Mouse (Mus musculus) lung, postnatal 10 days (tissue): ENCODE data around the gene Wdr13.

ENCODE experiments used
- DNase-seq: peaks from one replicate; pipeline ENCODE4 v3.0.0; 2021

The Wdr13 gene

DNA sequence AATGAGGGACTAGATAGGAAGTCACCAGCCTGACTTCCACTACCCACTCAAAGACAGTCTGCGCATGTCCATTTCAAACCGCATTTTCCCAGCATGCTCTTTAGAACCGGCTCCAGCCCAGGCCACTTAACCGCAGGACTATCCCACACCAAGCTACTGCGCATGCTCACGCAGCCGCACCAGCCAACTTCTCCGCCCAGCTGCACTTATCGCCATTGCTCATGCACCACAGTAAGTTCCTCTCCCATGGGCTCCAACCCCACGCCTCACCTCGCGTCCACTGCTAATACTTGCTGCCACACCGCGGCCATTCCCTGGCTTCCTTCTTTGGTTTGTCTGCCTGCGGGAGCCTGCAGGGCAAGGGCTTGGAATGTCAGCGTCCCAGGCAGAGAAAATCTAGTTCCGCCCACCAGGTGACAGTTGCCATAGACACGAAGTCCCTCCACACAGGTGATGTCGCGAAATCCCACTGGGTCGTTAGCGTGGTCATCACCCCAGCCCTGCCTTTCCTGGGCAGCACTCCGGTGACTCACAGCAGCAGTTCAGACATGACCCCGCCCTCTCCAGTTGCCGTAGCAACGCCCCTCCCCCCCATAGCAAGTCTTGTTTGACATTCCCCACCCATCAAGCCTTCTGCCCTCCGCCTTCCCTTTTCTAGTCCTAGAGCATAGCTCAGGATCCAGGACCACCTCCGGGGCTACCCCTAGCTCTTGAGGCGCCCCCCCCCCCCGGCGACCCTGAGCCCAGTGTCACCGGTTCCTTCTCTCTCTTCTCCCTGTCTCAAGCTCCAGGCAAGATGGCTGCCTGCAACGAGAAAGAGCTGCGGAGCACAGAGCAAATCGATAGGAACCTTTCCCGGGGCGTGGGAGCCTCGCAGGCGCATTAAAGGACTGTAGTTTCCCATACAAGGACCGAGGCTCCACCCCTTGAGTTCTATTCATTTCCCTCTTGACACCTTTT is at the start of gene Wdr13:
TSS of gene Wdr13 (minus strand) at position 876 of the 960 bp plus-strand sequence.
- DNase-seq, result peak; percentile 93

GRCm38 (mm10) chrX:8179646-8180045 is 47.0 kb upstream of the Wdr13 start:
- no peak for DNase-seq

DNA sequence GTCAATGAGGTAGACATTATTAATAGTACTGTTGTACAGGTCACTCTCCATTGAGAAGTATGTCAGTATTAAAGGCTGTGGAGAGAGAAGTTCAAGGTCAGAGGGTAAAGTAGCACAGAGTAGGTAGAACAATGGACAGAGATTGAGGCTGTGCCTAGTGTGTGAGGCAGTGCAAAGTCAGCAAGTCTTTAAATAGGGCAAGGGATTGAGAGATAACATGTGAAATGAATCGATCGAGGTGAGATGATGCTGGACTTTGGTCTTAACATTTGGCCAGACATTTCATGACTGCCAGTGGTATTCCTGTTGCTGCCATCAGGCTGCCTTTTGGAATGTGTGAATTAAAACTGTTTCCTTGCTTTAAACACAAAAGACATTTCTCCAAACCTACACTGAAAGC is 46.2 kb upstream of the Wdr13 start:
- no peak for DNase-seq

DNA sequence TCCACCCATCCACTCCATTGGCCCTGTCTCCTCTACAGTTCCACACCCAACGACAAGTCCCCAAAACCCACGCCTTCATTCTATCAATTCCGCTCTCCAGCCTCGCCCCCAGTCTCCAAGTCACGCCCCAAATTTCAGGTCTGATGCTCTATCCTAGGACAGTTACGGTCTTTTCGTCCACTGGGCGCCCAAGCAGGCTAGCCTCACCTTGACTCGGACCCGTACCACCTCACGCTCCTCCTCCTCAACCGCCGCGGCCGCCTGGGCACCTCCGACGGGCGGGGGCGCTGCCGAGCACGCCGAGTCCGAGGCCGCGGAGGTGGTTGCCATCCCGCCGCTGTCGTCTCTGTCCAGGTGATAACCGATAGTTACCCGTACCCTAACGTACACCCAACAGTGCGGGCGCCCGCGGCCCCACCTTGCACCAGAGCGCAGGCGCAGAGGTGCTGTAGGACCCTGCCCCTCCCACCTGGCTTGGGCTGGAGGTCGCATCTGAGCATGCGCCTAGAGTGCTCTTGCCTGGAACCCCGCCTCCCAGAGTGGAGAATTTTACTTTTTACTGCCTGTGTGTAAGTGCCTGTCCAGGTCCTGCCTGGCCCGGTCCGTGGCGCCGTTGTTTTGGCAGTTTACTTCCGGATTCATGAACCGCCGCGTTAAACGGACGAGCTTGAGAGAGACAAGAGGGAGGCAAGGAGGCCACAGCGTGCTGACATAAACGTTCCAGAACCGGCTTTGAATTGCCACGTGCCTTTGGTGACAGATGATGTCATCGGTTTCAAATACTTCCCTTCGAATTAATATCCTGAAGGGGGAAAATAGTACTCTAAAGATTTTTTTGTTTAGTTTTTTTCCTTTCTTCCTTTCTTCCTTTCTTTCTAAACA is 43.1 kb upstream of the Wdr13 start, which contains the start of gene Tbc1d25:
TSS of gene Tbc1d25 (minus strand) at position 678 of the 882 bp plus-strand sequence.
- peak; percentile 91 for DNase-seq

- no peak for DNase-seq
These were observed 42.4 kb upstream of the Wdr13 start for GRCm38 (mm10) chrX:8175169-8175503.

DNA sequence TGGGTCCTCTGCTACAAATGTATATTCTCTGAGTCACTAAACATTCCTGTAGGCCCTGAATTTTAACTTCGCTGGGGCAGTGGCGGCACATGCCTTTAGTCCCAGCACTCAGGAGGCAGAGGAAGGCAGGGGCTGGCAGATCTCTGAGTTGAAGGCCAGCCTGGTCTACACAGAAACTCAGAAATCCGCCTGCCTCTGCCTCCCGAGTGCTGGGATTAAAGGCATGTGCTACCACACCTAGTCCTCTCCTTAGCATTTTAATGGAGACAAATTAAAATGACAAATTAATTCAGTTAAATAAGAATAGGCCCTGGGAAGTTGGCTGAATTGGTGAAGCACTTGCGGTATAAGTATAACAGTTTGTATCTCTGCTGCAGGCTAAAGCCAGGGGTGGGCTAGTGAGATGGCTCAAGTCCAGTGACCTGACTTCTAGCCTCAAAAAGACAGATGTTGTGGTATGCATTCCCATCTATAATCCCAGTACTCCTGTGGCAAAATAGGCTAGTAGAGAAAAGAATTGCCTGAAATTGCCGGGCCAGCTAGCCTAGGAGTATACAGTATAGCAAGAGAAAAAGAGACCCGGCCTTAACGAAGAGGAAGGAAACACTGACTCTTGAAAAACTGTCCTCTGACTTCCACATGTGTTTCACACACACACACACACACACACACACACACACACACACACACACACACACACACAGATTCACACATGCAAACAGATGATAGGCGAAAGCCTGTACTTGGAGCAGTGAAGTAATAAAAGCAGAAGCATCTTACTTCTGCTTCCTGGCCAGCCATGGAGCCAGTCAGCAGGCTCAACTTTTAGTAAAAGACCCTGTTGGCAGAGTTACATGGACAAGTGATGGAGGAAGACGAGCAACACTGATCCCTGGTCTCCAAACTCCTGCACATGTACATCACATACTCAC is 35.3 kb upstream of the Wdr13 start:
- no peak for DNase-seq

DNA sequence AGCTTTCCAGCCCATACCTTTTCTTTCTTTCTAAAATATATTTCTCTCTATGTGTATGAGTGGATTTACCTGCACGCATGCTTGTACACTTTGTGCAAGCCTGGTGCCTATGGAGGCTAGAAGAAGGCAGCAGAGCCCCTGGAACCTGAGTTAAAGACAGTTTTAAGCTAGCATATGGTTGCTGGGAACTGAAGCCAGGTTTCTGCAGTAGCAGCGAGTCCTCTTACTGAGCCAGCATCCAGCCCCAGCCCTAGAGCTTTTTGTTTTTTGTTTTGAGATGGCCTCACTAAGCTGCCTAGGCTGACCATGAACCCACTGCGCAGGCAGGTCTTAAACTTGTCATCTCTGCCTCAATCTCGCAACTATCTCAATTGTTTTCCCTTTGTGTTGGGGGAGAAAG is 31.8 kb upstream of the Wdr13 start:
- no peak for DNase-seq

- DNase-seq, result peak; percentile 6
These were observed 30.4 kb upstream of the Wdr13 start for GRCm38 (mm10) chrX:8163076-8163475.

DNA sequence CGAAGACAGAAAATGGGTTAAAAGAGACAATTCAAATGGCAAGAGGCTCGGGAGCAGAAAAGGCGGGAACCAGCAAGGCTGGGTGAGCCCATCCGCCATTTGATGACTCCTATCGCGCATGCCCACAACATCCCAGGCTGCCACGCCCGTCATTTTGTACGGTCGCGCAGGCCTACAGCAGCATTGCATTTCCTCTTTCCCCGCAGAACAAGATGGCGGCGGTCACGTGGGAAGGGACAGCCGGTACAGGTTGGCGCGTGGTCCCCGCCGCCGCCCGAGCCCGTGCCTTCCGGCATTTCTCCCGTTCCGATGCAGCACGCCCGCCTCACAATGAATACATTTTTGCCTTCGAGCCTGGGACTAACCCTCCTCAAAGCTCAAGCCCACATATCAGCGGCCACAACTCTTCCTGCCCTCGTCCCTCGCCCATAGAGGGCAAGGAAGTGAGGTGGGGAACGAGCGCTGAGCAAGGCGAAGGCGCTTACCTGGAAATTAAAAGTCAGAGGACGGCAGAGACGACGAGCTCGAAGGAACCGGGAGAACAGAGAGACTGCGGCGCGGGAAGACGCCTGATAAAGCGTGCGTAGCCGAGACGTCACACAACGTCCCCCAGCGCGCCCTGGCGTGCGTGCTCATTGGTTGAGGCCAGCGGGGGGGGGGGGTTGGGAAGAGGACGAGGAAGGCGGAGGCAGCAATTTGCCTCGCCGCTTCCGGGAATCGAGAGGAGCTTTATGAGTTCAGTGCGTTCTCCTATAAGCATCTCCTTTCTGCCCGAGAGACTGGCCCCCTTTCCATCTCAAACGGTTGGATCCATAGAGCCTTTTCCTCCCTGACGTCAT is 12.7 kb upstream of the Wdr13 start, which contains the start of gene Rbm3:
TSS of gene Rbm3 (minus strand) at position 728 of the 839 bp plus-strand sequence.
- peak; percentile 92 for DNase-seq

DNA sequence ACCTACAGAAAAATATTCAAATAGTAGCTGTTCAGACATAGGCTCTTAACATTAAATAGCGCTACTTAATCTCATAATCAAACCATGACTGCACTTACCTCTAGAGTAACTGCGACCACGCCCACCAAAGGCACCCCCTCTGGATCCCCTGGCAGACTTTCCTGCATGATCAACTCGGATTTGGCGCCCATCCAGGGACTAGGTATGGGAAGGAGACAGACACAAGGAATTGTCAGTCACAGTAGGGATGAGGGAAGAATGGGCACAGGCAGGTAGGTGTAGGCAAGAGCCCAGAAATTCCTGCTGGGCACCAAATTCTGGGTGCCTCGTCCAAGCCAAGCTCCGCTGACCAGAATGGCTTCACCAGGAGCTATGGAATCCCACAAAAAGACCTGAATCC is 11.1 kb upstream of the Wdr13 start:
- DNase-seq, result no peak

GRCm38 (mm10) chrX:8142948-8143347 is 10.3 kb upstream of the Wdr13 start:
- DNase-seq, result no peak

- no peak for DNase-seq
These were observed 8.4 kb upstream of the Wdr13 start for GRCm38 (mm10) chrX:8141058-8141457.

DNA sequence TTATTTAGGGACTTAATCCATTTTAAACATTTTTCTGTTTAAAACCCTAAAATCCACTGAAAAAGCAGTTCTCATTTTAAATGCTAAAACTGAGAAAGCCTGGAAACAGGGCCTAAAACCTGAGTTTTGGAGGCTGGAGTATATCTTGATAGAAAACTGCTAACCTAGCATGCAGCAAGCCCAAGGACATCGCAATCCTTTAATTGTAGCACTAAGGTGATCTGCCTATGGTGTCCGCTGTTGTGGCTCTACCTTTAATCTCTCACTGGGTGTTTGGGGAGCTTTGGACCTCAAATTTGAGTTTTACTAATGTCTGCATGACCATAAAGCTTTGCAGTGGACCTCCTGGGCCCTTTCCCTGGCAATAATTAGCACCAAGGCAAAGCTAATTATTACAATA is 7.8 kb upstream of the Wdr13 start:
- DNase-seq, result no peak

- no peak for DNase-seq
These were observed 6.8 kb upstream of the Wdr13 start for GRCm38 (mm10) chrX:8139480-8139879.

DNA sequence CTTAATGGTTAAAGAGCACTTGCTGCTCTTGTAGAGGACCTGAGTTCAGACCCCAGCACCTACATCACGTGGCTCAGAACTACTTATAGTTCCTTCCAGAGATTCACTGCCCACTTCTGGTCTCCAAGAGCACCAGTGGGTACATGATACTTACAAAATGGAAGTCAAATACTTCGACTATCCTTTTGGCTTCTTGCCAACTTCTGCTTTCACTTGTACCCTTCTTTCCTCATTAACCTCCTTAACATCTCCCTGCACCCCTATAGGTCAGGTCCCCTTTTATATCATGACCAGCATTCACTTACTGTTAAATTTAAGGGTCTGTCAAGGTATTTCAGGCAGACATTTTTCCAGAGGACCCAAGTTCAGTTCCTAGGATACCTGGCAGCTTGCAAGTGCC is 3.2 kb upstream of the Wdr13 start:
- DNase-seq, result no peak

DNA sequence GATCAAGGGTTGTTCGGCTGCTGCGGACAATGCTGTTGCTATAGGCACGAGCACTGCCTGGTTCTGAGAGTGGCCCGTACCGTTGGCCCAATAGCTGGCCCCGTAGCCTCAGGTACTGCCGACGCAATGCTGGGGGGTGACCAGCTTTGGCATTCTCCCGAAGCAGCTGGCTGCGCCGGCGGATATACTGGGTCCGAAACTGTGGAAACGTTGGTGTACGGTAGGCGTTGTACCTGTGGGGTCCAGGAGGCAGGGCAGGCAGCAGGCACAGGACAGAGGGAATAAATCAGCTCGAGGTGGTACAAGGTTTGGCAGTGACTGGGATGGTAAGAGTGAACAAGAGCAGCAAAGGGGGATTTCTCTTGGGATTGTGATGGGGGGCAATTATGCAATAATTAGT is 1.3 kb downstream of the Wdr13 start:
- no peak for DNase-seq

GRCm38 (mm10) chrX:8125235-8125634 is 7.5 kb downstream of the Wdr13 start:
- no peak for DNase-seq

- no peak for DNase-seq
These were observed 8.7 kb downstream of the Wdr13 start for GRCm38 (mm10) chrX:8123821-8124470.

DNA sequence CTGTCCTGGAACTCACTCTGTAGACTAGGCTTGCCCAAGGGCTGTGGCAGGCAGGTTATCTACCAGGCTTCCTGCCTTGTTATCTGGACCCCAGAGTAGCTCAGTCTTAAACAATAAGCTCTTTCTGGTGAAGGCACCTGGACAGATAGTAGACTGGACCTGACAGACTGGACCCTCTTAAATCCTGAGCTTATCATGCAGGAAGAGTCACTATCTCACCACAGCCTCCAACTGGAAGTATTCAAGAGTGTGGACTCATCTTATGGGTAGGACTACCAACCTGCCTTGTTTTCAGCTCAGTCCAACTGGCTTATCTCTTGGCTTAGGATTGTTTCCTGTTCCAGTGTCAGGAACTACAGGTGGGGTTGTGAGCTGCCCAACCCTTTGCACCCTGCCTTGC is 15.4 kb downstream of the Wdr13 start:
- no peak for DNase-seq

DNA sequence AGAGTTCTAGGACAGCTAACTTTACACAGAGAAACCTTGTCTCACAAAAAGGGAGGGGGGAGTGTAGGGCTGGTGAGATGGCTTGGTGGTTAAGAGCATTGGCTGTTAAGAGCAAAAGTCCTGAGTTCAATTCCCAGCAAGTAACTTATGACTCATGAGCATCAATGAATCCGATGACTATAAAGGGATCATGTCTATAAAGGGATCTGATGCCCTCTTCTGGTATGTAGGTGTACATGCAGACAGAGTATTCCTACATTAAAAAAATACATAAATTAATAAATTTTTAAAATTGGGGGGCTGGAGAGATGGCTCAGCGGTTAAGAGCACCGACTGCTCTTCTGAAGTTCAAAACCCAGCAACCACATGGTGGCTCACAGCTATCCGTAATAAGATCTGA is 17.4 kb downstream of the Wdr13 start:
- no peak for DNase-seq

DNA sequence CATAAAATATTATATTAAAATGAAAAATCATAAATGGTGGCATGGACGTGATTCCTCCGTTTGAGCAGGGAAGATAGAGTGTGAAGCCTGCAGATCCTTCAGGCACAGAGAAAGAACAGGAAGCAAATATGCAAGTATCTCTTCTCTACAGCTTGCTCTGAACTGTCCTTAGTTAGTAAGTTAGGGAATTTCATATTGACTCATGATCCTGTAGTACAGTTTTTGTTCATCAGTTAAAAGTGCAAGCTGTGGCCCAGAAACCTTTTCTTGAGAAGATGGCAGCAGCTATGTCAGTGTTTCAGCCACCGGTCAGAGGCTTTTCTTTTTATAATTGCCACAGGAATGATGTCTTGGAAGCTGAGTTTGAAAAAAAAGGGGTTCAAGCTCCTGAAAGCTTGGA is 27.7 kb downstream of the Wdr13 start:
- DNase-seq, result no peak
